Mouse (Mus musculus): ENCODE measurements at regions not wholly inside any gene's neighbourhood (a gene's known extent, or its start where the extent isn't known, plus 50 kb on each side); places are given as distances from the start of the nearest gene placed in this dataset.

DNA sequence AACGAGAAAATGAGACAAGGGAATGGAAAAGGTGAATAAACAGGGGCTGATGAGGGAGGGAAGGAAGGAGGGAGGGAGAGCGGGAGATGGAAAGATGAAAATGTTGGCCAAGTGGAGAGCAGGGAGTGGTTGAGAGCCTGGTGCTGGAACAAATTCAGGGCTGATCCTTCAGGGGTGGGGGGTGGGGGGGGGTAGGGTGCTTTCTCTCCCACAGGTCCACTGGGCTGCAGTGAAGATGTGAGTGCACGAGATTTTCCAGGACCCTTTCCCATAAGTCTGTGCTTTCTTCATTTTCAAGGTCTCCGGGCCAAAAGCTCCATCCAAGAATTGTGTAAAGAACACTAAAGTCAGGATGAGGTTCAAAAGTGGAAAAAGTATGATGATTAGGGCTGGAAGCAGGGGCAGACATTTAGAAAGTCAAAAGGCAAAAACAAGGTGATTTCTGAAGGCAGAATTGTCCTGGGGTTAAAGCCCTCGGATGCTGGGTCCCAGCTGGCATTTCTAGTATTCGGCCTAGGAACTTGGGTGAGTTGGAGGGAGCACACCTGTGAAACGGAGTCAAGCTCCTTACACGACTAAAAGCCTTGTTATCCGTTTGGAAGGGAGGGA, 74.5 kb upstream of the Boc start:
- DNase-seq (ENCODE audit: extremely low read depth, low read depth, low spot score): no peak
- H3K79me2 ChIP-seq (ENCODE audit: control insufficient read depth, insufficient read depth, low read length): no peaks in the 10 kb centered on the region
- no peaks in the 10 kb centered on the region for H3K27me3 ChIP-seq (ENCODE audit: control insufficient read depth, insufficient read depth, low read length)
- H3K4me1 ChIP-seq (ENCODE audit: control insufficient read depth, insufficient read depth, low read length): no peaks in the 10 kb centered on the region
- TF ChIP-seq POLR2A (IDR thresholded peaks at IDR 0.05; ENCODE audit: extremely low read depth, insufficient read depth, low read length): no peak
- TF ChIP-seq CTCF (IDR thresholded peaks at IDR 0.05; ENCODE audit: low read depth, low read length): no peak
- WGBS: 66% methylated on average over 9 of the region's 9 CpGs
- no peak overlapping the region for H3K9ac ChIP-seq (ENCODE audit: low read depth, low read length)
- no peak overlapping the region for H3K4me3 ChIP-seq (ENCODE audit: insufficient read depth, low read depth, low read length)
- H3K27ac ChIP-seq (replicated peaks; ENCODE audit: insufficient read depth, low read depth, low read length): no peak overlapping the region
- H3K36me3 ChIP-seq (ENCODE audit: control insufficient read depth, insufficient read depth, low read length): no peaks in the 10 kb centered on the region

DNA sequence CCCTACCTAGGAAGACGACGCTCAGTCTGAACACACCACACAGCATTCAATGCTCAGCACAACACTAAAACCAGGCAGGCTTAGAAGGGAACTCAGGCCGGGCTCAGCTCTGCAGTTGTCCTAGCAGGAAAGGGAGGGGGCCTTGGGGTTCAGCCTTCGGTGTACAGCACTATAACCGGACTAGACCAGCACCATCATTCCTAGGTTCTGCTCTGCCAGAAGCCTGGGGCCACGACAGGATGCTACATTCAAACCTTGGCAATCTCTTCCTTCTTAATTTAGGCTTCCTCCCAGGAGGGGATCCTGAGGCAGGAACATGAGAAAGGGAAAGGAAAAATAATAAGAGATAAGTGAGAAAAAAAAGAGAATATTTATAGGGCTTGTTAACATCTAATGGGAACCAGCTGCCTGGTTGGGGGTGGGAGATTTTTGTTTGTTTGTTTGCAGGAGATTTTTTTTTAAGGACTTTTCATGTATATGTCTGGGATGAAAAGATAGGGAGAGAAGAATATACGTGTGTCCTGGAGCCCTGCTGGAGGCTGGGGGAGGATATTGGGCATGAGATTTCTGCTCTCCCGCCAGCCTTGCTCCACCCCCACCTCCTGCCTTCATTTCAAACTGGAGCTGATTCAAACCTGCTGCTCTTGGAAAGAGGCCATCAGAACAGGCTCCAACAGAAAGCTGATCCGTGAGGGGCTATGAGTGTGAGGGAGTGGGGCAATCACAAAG, 73.8 kb upstream of the Boc start:
- Histone ChIP-seq H3K4me1 (ENCODE audit: control insufficient read depth, insufficient read depth, low read length) (no peaks in the 10 kb centered on the region), H3K27ac (replicated peaks; ENCODE audit: insufficient read depth, low read depth, low read length) (no peak overlapping the region), H3K9ac (ENCODE audit: low read depth, low read length) (no peak overlapping the region), H3K27me3 (ENCODE audit: control insufficient read depth, insufficient read depth, low read length) (no peaks in the 10 kb centered on the region), H3K4me3 (ENCODE audit: insufficient read depth, low read depth, low read length) (no peak overlapping the region), H3K36me3 (ENCODE audit: control insufficient read depth, insufficient read depth, low read length) (no peaks in the 10 kb centered on the region), H3K79me2 (ENCODE audit: control insufficient read depth, insufficient read depth, low read length) (no peaks in the 10 kb centered on the region)
- 50% methylated on average over 9 of the region's 9 CpGs for WGBS
- no peak for DNase-seq (ENCODE audit: extremely low read depth, low read depth, low spot score)
- no peak for TF ChIP-seq CTCF (IDR thresholded peaks at IDR 0.05; ENCODE audit: low read depth, low read length)
- no peak for TF ChIP-seq POLR2A (IDR thresholded peaks at IDR 0.05; ENCODE audit: extremely low read depth, insufficient read depth, low read length)

DNA sequence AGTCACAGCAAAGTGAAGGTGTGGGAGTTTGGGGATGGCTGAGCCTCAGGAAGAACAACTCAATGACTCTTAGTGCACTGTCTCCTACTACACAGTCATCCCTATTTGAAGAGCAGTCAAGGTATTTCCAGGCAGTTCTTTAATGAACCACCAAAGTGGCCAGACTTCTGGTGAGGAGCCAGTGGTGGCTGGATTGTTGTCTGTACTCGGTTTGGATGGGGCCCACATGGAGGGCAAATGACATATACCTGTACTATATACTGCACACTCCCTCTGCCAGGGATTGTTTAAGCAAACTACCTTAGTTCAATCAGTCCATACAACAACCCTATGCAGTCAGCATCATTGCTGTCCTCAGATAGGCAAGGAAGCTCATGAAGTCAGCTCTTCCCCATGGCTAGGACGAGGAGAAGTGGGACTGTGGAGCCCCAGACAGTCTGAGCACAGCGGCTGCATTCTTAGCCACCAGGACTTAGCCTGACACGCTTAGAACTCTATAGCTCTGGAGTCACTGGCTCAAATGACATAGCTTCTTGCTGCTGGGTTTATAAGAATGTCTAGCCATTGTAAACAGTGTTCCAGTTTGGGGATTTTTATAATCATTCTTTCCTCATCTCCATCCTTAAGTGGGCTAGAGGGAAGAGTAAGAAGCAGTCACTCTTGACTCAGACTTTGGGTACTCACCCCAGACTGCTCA, 72.8 kb upstream of the Boc start:
- H3K27me3 ChIP-seq (ENCODE audit: control insufficient read depth, insufficient read depth, low read length): no peaks in the 10 kb centered on the region
- no peak for DNase-seq (ENCODE audit: extremely low read depth, low read depth, low spot score)
- no peak overlapping the region for H3K9ac ChIP-seq (ENCODE audit: low read depth, low read length)
- H3K4me3 ChIP-seq (ENCODE audit: insufficient read depth, low read depth, low read length): no peak overlapping the region
- 72% methylated on average over 4 of the region's 4 CpGs for WGBS
- H3K36me3 ChIP-seq (ENCODE audit: control insufficient read depth, insufficient read depth, low read length): no peaks in the 10 kb centered on the region
- no peaks in the 10 kb centered on the region for H3K4me1 ChIP-seq (ENCODE audit: control insufficient read depth, insufficient read depth, low read length)
- TF ChIP-seq CTCF (IDR thresholded peaks at IDR 0.05; ENCODE audit: low read depth, low read length) (no peak), POLR2A (IDR thresholded peaks at IDR 0.05; ENCODE audit: extremely low read depth, insufficient read depth, low read length) (no peak)
- H3K79me2 ChIP-seq (ENCODE audit: control insufficient read depth, insufficient read depth, low read length): no peaks in the 10 kb centered on the region
- no peak overlapping the region for H3K27ac ChIP-seq (replicated peaks; ENCODE audit: insufficient read depth, low read depth, low read length)

DNA sequence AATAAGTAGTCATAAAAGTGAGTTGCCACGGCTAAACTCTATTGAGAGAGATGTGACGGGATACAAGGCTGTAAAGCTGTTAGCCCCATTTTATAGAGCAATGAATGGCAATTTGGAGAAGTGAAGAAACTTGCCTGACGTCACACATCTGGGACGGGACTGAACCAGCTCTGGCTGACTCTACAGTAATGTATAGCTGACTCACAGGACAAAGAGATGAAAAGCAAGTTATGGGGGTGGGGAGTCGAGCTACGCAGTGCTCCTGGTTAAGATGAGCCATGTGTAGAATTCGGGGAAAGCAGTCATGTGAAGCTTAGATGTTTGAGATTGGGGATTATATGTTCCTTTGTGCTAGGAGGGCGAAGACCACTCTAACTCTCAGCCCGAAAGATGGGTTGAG, 72.2 kb upstream of the Boc start:
- Histone ChIP-seq H3K79me2 (ENCODE audit: control insufficient read depth, insufficient read depth, low read length) (no peaks in the 10 kb centered on the region), H3K27me3 (ENCODE audit: control insufficient read depth, insufficient read depth, low read length) (no peaks in the 10 kb centered on the region), H3K27ac (replicated peaks; ENCODE audit: insufficient read depth, low read depth, low read length) (no peak overlapping the region), H3K4me1 (ENCODE audit: control insufficient read depth, insufficient read depth, low read length) (no peaks in the 10 kb centered on the region), H3K9ac (ENCODE audit: low read depth, low read length) (no peak overlapping the region), H3K36me3 (ENCODE audit: control insufficient read depth, insufficient read depth, low read length) (no peaks in the 10 kb centered on the region), H3K4me3 (ENCODE audit: insufficient read depth, low read depth, low read length) (no peak overlapping the region)
- 83% methylated on average over 9 of the region's 9 CpGs for WGBS
- no peak for DNase-seq (ENCODE audit: extremely low read depth, low read depth, low spot score)
- TF ChIP-seq POLR2A (IDR thresholded peaks at IDR 0.05; ENCODE audit: extremely low read depth, insufficient read depth, low read length) (no peak), CTCF (IDR thresholded peaks at IDR 0.05; ENCODE audit: low read depth, low read length) (no peak)

DNA sequence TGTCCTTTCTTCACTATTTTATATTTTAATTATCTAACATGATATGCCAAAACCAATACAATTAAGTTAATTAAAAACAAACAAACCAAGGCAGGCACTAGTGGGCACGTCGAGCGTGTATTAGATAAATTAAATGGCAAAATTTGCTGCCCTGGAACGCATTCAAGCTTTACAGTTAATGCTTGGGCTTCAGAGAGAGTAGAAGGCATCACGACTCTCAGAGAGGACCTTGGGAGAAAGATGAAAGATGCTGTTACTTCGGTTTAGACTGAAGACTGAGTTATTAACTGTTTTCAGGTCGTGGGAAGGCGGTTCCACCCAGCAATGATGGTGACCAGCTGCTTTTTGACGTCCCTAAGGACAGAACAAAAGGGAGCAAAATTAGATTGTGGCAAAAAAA, 71.7 kb upstream of the Boc start:
- Histone ChIP-seq H3K27me3 (ENCODE audit: control insufficient read depth, insufficient read depth, low read length) (no peaks in the 10 kb centered on the region), H3K4me1 (ENCODE audit: control insufficient read depth, insufficient read depth, low read length) (no peaks in the 10 kb centered on the region), H3K4me3 (ENCODE audit: insufficient read depth, low read depth, low read length) (no peak overlapping the region), H3K9ac (ENCODE audit: low read depth, low read length) (no peak overlapping the region), H3K27ac (replicated peaks; ENCODE audit: insufficient read depth, low read depth, low read length) (no peak overlapping the region), H3K36me3 (ENCODE audit: control insufficient read depth, insufficient read depth, low read length) (no peaks in the 10 kb centered on the region), H3K79me2 (ENCODE audit: control insufficient read depth, insufficient read depth, low read length) (no peaks in the 10 kb centered on the region)
- 76% methylated on average over 9 of the region's 9 CpGs for WGBS
- no peak for DNase-seq (ENCODE audit: extremely low read depth, low read depth, low spot score)
- TF ChIP-seq POLR2A (IDR thresholded peaks at IDR 0.05; ENCODE audit: extremely low read depth, insufficient read depth, low read length) (no peak), CTCF (IDR thresholded peaks at IDR 0.05; ENCODE audit: low read depth, low read length) (no peak)
